Mouse (Mus musculus) small intestine, adult 2 months (tissue): Measurements from ENCODE around the gene Adamts14. TPM values are rescaled to one million over a fixed set of nuclear protein-coding genes. Genes with fewer than 3 reads are reported as not detected.
A peak's percentile ranks its signal among the peaks of the same experiment; 100 is the strongest.

Experiments used
- H3K27ac ChIP-seq: fragments of 200-500 bp; 2 replicates; pipeline ENCODE4 v1.5.1; 2012; ENCODE audit warnings: low read depth, low read length, control low read depth, inconsistent platforms; ENCODE audit not compliant: insufficient read depth
- H3K27me3 ChIP-seq: fragments of 200-500 bp; 2 replicates; pipeline ENCODE4 v1.6.1; 2012; ENCODE audit warnings: mild to moderate bottlenecking, moderate library complexity, low read length, inconsistent platforms; ENCODE audit not compliant: control insufficient read depth, insufficient read depth
- H3K36me3 ChIP-seq: fragments of 200-500 bp; 2 replicates; pipeline ENCODE4 v1.6.1; 2012; ENCODE audit warnings: mild to moderate bottlenecking, low read length, control low read depth, inconsistent platforms; ENCODE audit not compliant: control insufficient read depth, insufficient read depth
- H3K4me1 ChIP-seq: fragments of 200-500 bp; 2 replicates; pipeline ENCODE4 v1.6.1; 2012; ENCODE audit warnings: low read length, inconsistent platforms, mixed read lengths; ENCODE audit not compliant: control insufficient read depth, insufficient read depth, insufficient read length
- H3K4me3 ChIP-seq: fragments of 200-500 bp; 2 replicates; pipeline ENCODE4 v1.5.1; 2012; ENCODE audit warnings: low read depth, mild to moderate bottlenecking, control low read depth, inconsistent platforms, low read length, moderate library complexity
- CTCF ChIP-seq: fragments of 200-500 bp; IDR thresholded peaks from 2 replicates; pipeline ENCODE4 v1.5.1; 2012; ENCODE audit warnings: low read depth, mild to moderate bottlenecking, control low read depth, inconsistent platforms, low read length, moderate library complexity, mixed read lengths; ENCODE audit not compliant: insufficient replicate concordance, insufficient read length; ENCODE audit errors: extremely low read depth
- POLR2A ChIP-seq: fragments of 200-500 bp; IDR thresholded peaks from 2 replicates; pipeline ENCODE4 v1.6.1; 2012; ENCODE audit warnings: low read depth, mild to moderate bottlenecking, control low read depth, inconsistent platforms, low read length, moderate library complexity
- WGBS: fragments of 180-500 bp; shearing (Covaris S2); methylation state at CpG from one replicate; pipeline ENCODE4 v1.1.7; 2018; 5-methylcytosine and 5-hydroxymethylcytosine counted together
- polyA plus RNA-seq: library from polyadenylated mRNA; depleted of rRNA; stranded (reverse); fragments of >200 nt; gene quantifications from 2 replicates; pipeline ENCODE4 v1.2.3, GENCODE M21; 2012

Adamts14 gene
- polyA plus RNA-seq, 1 experiment, result 1.8 TPM

DNA sequence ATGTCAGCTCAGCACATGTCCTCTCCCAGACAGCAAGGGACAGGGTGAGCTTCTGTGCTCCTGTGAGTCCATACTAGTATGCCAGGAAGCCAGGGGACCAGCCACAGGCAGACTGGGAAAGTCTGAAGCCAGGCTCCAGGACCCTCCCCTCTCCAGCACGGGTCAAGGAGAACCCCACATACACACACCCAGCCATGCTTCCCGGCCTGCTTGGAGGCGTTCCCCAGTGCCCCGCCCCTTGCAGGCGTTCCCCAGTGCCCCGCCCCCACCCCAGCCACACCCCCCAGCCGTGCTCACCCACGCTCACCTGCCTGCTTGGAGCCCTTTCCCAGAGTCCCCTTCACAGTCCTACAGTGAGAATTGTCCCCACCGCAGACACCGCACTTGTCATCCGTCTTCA lies 60.4 kb downstream of the Adamts14 start:
- H3K4me1 ChIP-seq, result no peaks in the 10 kb centered on the region
- no peak for TF ChIP-seq POLR2A
- no peak for TF ChIP-seq CTCF
- 16% methylated on average over 11 of the region's 11 CpGs for WGBS
- H3K27me3 ChIP-seq, result 0 out of 2 replicates have a peak, but pooled peaks cover 4% of the 10 kb centered on the region
- H3K4me3 ChIP-seq, result no peak overlapping the region
- no peak overlapping the region for H3K27ac ChIP-seq
- H3K36me3 ChIP-seq, result no peaks in the 10 kb centered on the region

DNA sequence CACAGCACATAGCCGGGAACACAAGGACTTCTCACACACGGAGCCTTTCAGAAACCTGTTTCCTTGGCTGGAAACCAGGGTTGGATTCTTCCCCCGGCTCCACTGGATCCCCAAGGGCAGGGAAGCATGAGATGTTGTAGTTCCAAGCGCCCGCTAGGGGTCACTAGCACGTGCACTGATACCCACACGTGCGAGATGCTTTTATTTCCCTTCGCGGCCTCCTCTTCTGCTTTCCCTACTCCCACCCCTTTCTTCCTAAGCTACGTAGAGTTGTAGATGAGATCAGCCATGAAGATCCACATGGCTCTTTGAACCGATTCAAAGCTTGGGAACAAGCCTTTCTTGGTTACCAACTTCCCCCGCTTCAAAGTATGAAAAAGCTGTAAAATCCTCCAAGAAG lies 61.5 kb downstream of the Adamts14 start:
- 0 out of 2 replicates have a peak, but pooled peaks cover 4% of the 10 kb centered on the region for H3K27me3 ChIP-seq
- H3K36me3 ChIP-seq, result no peaks in the 10 kb centered on the region
- 10% methylated on average over 13 of the region's 13 CpGs for WGBS

DNA sequence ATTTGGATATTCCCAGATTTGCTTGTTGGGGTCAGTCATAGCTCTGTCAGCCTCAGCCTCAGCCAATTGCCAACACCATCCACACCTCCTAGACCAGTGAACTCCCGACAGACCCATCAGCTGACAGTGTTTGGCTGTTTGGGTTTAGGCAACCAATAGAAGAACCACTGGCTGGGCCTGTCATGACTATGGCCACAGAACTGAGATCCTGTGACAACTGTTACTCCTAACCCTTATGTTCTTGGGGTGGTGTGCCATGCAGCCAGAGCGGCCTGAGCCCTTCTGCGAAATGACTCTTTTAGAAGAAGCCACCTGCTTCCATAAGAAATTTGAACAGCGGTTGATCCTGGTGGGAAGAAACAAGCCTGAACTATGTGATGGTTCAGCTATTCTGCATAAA lies 62.1 kb downstream of the Adamts14 start:
- 81% methylated on average over 4 of the region's 4 CpGs for WGBS
- no peaks in the 10 kb centered on the region for H3K36me3 ChIP-seq
- no peaks in the 10 kb centered on the region for H3K4me1 ChIP-seq
- H3K27ac ChIP-seq, result no peak overlapping the region
- H3K4me3 ChIP-seq, result no peak overlapping the region
- TF ChIP-seq CTCF, result no peak
- no peak for TF ChIP-seq POLR2A
- H3K27me3 ChIP-seq, result 0 out of 2 replicates have a peak, but pooled peaks cover 4% of the 10 kb centered on the region

More for the DNA sequence above, 61.5 kb downstream of the Adamts14 start:
- TF ChIP-seq POLR2A (no peak), CTCF (peak; percentile 86)
- no peak overlapping the region for H3K27ac ChIP-seq
- H3K4me3 ChIP-seq, result no peak overlapping the region
- H3K4me1 ChIP-seq, result no peaks in the 10 kb centered on the region

DNA sequence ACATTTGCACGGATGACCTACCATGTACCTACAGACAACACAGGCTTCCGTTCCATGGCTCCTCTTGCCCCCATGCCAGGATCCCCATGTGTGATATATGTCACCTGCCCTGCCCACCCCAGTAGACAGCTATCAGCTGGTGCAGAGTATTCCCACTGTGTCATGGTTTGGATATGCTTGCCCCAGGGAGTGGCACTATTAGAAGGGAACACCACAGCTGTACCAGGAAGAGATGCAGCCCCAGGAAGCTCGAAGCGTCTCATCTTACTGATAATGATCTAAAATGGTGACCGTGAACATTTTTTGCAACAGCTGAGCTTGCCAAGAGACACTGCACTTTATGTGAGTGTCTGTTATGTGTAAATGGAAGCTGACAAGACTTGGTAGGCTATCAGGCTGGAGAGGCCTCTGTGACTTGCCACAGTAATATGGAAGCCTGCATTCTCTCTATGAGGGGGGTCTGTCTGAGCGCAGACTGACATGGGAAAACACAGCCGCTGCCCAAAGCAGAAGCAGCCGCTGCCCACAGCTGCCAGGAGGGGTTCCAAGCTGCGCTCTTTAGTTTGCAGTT lies 65.0 kb downstream of the Adamts14 start:
- Histone ChIP-seq H3K27ac (no peak overlapping the region), H3K4me3 (no peak overlapping the region), H3K36me3 (no peaks in the 10 kb centered on the region), H3K4me1 (no peaks in the 10 kb centered on the region), H3K27me3 (0 out of 2 replicates have a peak, but pooled peaks cover 4% of the 10 kb centered on the region)
- 75% methylated on average over 9 of the region's 9 CpGs for WGBS
- TF ChIP-seq POLR2A, result no peak
- no peak for TF ChIP-seq CTCF

DNA sequence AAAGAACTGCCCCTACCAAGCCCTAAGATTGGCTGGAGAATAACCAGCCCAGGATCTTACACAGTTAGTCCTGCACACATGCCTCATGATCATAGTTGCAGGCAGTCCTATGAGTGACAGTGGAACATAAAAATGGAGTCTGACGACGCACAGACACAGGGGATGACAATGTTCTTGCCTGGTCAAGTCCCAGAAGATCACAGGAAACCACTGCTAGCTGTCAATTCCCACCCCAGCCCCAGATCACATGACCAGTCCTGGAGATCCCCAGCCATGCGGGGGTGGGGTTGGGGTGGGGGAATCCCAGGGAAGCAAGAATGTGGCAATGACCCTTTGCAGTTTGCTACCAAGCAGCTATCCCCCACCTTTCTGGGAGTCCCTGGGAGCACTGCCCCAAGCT lies 69.3 kb downstream of the Adamts14 start:
- no peaks in the 10 kb centered on the region for H3K36me3 ChIP-seq
- TF ChIP-seq POLR2A (no peak), CTCF (no peak)
- WGBS, result 65% methylated on average over 3 of the region's 3 CpGs
- H3K4me1 ChIP-seq, result no peaks in the 10 kb centered on the region; the same call in 1 of the 2 replicates
- H3K4me3 ChIP-seq, result no peak overlapping the region
- no peaks in the 10 kb centered on the region for H3K27me3 ChIP-seq
- no peak overlapping the region for H3K27ac ChIP-seq

DNA sequence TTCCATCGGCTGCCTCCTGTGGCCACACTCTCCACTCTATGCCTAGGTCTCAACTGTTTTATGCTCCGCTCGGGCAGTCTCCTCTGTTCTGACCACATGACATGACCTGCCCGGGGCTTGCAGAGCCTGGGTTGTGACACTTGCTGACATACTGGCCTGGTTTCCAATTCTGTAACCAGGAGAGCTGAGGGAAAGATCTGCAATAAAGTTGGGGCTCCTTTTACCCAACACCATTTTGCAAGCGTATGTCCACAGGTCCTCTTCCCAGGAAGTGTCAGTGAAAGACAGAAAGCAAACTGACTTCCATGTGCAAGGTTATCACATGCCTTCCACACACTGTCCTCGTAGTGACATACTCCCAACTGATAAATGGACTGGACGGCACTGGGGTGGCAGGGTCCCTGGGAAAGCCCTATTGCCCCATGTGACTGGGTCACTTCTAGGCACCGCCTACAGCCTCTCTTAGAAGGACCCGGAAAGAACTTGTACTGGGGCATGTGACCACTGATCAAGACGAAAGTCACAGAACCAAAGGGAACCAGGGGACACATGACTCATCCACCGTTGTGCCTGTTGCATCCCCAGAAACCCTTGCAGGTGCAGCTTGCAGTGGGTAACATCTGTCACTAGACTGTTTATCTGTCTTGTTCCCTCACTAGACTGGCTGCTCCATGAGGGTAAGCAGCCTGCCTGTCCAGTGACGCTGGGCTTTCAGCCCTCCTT lies 71.5 kb downstream of the Adamts14 start:
- H3K4me1 ChIP-seq, result no peaks in the 10 kb centered on the region; the same call in 1 of the 2 replicates
- H3K27ac ChIP-seq, result no peak overlapping the region
- H3K4me3 ChIP-seq, result no peak overlapping the region
- TF ChIP-seq POLR2A (no peak), CTCF (no peak)
- no peaks in the 10 kb centered on the region for H3K36me3 ChIP-seq
- WGBS, result 65% methylated on average over 12 of the region's 12 CpGs
- H3K27me3 ChIP-seq, result no peaks in the 10 kb centered on the region

DNA sequence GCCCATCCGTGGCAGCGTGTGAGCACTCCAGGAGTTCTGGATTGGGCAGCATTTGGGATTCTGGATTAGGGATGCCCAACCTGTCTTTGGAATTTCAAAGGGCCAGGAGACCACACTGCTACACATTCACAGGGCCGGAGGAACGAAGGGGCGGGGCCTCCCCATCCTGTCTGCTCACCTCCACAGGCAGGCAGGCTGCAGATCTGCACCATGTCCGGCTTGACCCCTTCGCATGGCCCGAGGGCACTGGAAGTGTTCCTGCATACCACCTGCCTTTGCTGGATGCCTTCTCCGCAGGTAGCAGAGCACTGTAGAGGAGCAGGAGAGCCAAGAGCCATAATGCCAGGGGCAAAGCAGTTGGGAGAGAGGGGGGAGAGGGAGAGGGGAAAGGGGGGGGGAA lies 72.2 kb downstream of the Adamts14 start:
- TF ChIP-seq CTCF (no peak), POLR2A (no peak)
- Histone ChIP-seq H3K4me1 (no peaks in the 10 kb centered on the region; the same call in 1 of the 2 replicates), H3K27me3 (no peaks in the 10 kb centered on the region), H3K27ac (no peak overlapping the region), H3K4me3 (no peak overlapping the region), H3K36me3 (no peaks in the 10 kb centered on the region)
- 72% methylated on average over 9 of the region's 9 CpGs for WGBS
